Mouse (Mus musculus): ENCODE measurements around the gene Snx3.

Gene Snx3

GRCm38 (mm10) chr10:42476774-42477475 lies 24.9 kb upstream of the Snx3 start:
- peaks cover 3% of the 10 kb centered on the region; the same call in 1 of the 2 replicates for H3K9me3 ChIP-seq (ENCODE audit: low read length)
- H3K4me3 ChIP-seq (replicated peaks; ENCODE audit: low read length), result peak overlapping the region; percentile 88
- peaks cover 63% of the 10 kb centered on the region for H3K4me1 ChIP-seq (replicated peaks; ENCODE audit: low read depth, low read length)
- TF ChIP-seq POU5F1 (IDR thresholded peaks at IDR 0.05; ENCODE audit: borderline replicate concordance, low read length) (no peak), CTCF (conservative IDR thresholded peaks at IDR 0.05; ENCODE audit: low read length) (no peak), NANOG (IDR thresholded peaks at IDR 0.05; ENCODE audit: borderline replicate concordance, low read length) (no peak)
- peaks cover 14% of the 10 kb centered on the region for H3K36me3 ChIP-seq (ENCODE audit: insufficient read depth, low read length)
- H3K27me3 ChIP-seq (ENCODE audit: insufficient read depth, low read length), result no peaks in the 10 kb centered on the region

GRCm38 (mm10) chr10:42477550-42478340 lies 24.1 kb upstream of the Snx3 start:
- TF ChIP-seq CTCF (conservative IDR thresholded peaks at IDR 0.05; ENCODE audit: low read length) (no peak), POU5F1 (IDR thresholded peaks at IDR 0.05; ENCODE audit: borderline replicate concordance, low read length) (no peak), NANOG (IDR thresholded peaks at IDR 0.05; ENCODE audit: borderline replicate concordance, low read length) (no peak)
- Histone ChIP-seq H3K4me1 (replicated peaks; ENCODE audit: low read depth, low read length) (peaks cover 55% of the 10 kb centered on the region), H3K27me3 (ENCODE audit: insufficient read depth, low read length) (no peaks in the 10 kb centered on the region), H3K36me3 (ENCODE audit: insufficient read depth, low read length) (peaks cover 5% of the 10 kb centered on the region; the same call in 1 of the 2 replicates), H3K4me3 (replicated peaks; ENCODE audit: low read length) (peak overlapping the region; percentile 88), H3K9me3 (ENCODE audit: low read length) (peaks cover 3% of the 10 kb centered on the region; the same call in 1 of the 2 replicates)

- no peaks in the 10 kb centered on the region; the same call in 1 of the 2 replicates for H3K9me3 ChIP-seq (ENCODE audit: low read length)
- H3K4me3 ChIP-seq (replicated peaks; ENCODE audit: low read length), result peak within 1 kb of the TSS; percentile 88
- peaks cover 53% of the 10 kb centered on the region for H3K4me1 ChIP-seq (replicated peaks; ENCODE audit: low read depth, low read length)
- H3K36me3 ChIP-seq (ENCODE audit: insufficient read depth, low read length), result no peaks in the 10 kb centered on the region
- no peak for TF ChIP-seq CTCF (conservative IDR thresholded peaks at IDR 0.05; ENCODE audit: low read length)
- TF ChIP-seq NANOG (IDR thresholded peaks at IDR 0.05; ENCODE audit: borderline replicate concordance, low read length), result no peak
- TF ChIP-seq POU5F1 (IDR thresholded peaks at IDR 0.05; ENCODE audit: borderline replicate concordance, low read length), result no peak
- no peaks in the 10 kb centered on the region for H3K27me3 ChIP-seq (ENCODE audit: insufficient read depth, low read length)
Observed at GRCm38 (mm10) chr10:42478341-42478720, 23.5 kb upstream of the Snx3 start, which contains the start of gene Afg1l. TSS of gene Afg1l (minus strand) at chr10:42478565.

GRCm38 (mm10) chr10:42480719-42481118 lies 21.1 kb upstream of the Snx3 start:
- Histone ChIP-seq H3K9me3 (ENCODE audit: low read length) (no peaks in the 10 kb centered on the region; the same call in 1 of the 2 replicates), H3K36me3 (ENCODE audit: insufficient read depth, low read length) (no peaks in the 10 kb centered on the region), H3K27me3 (ENCODE audit: insufficient read depth, low read length) (no peaks in the 10 kb centered on the region), H3K4me1 (replicated peaks; ENCODE audit: low read depth, low read length) (peaks cover 45% of the 10 kb centered on the region), H3K4me3 (replicated peaks; ENCODE audit: low read length) (no peak overlapping the region)
- TF ChIP-seq CTCF (conservative IDR thresholded peaks at IDR 0.05; ENCODE audit: low read length), result no peak
- TF ChIP-seq POU5F1 (IDR thresholded peaks at IDR 0.05; ENCODE audit: borderline replicate concordance, low read length), result no peak
- no peak for TF ChIP-seq NANOG (IDR thresholded peaks at IDR 0.05; ENCODE audit: borderline replicate concordance, low read length)

GRCm38 (mm10) chr10:42488606-42489296 lies 13.1 kb upstream of the Snx3 start:
- TF ChIP-seq CTCF (conservative IDR thresholded peaks at IDR 0.05; ENCODE audit: low read length) (no peak), NANOG (IDR thresholded peaks at IDR 0.05; ENCODE audit: borderline replicate concordance, low read length) (no peak), POU5F1 (IDR thresholded peaks at IDR 0.05; ENCODE audit: borderline replicate concordance, low read length) (no peak)
- Histone ChIP-seq H3K4me1 (replicated peaks; ENCODE audit: low read depth, low read length) (peaks cover 32% of the 10 kb centered on the region), H3K36me3 (ENCODE audit: insufficient read depth, low read length) (no peaks in the 10 kb centered on the region), H3K4me3 (replicated peaks; ENCODE audit: low read length) (no peak overlapping the region), H3K9me3 (ENCODE audit: low read length) (no peaks in the 10 kb centered on the region), H3K27me3 (ENCODE audit: insufficient read depth, low read length) (no peaks in the 10 kb centered on the region)

GRCm38 (mm10) chr10:42491158-42491557 lies 10.7 kb upstream of the Snx3 start:
- Histone ChIP-seq H3K36me3 (ENCODE audit: insufficient read depth, low read length) (no peaks in the 10 kb centered on the region), H3K4me1 (replicated peaks; ENCODE audit: low read depth, low read length) (peaks cover 20% of the 10 kb centered on the region), H3K9me3 (ENCODE audit: low read length) (no peaks in the 10 kb centered on the region), H3K4me3 (replicated peaks; ENCODE audit: low read length) (no peak overlapping the region), H3K27me3 (ENCODE audit: insufficient read depth, low read length) (no peaks in the 10 kb centered on the region)
- TF ChIP-seq POU5F1 (IDR thresholded peaks at IDR 0.05; ENCODE audit: borderline replicate concordance, low read length), result no peak
- no peak for TF ChIP-seq CTCF (conservative IDR thresholded peaks at IDR 0.05; ENCODE audit: low read length)
- TF ChIP-seq NANOG (IDR thresholded peaks at IDR 0.05; ENCODE audit: borderline replicate concordance, low read length), result no peak

GRCm38 (mm10) chr10:42492027-42492771 lies 9.6 kb upstream of the Snx3 start:
- Histone ChIP-seq H3K36me3 (ENCODE audit: insufficient read depth, low read length) (no peaks in the 10 kb centered on the region), H3K4me3 (replicated peaks; ENCODE audit: low read length) (no peak overlapping the region), H3K4me1 (replicated peaks; ENCODE audit: low read depth, low read length) (peaks cover 20% of the 10 kb centered on the region), H3K9me3 (ENCODE audit: low read length) (no peaks in the 10 kb centered on the region), H3K27me3 (ENCODE audit: insufficient read depth, low read length) (no peaks in the 10 kb centered on the region)
- no peak for TF ChIP-seq CTCF (conservative IDR thresholded peaks at IDR 0.05; ENCODE audit: low read length)
- TF ChIP-seq NANOG (IDR thresholded peaks at IDR 0.05; ENCODE audit: borderline replicate concordance, low read length), result no peak
- no peak for TF ChIP-seq POU5F1 (IDR thresholded peaks at IDR 0.05; ENCODE audit: borderline replicate concordance, low read length)
